Mouse (Mus musculus) MEL (cell line): ENCODE results near the gene Rnpep. TPM values are rescaled to one million over a fixed set of nuclear protein-coding genes. Genes with fewer than 3 reads are reported as not detected.

ENCODE experiments used
- DNase-seq: peaks from one replicate; pipeline ENCODE4 v3.0.0; 2011; ENCODE audit warnings: low read depth, low spot score
- H3K27ac ChIP-seq: 2 replicates; pipeline ENCODE4 v1.5.1; 2012; ENCODE audit warnings: low read depth, mild to moderate bottlenecking, control low read depth, low read length, moderate library complexity; ENCODE audit not compliant: control insufficient read depth
- H3K27me3 ChIP-seq, 2 experiments: fragments of 150-350 bp in 1 of 2; sonication (generic) in 1 of 2; 2 replicates each; pipeline ENCODE4 v1.6.1; 2012; ENCODE audit warnings: low read length in 2 of 2, mild to moderate bottlenecking in 2 of 2, improper control_type of control experiment in 1 of 2, moderate library complexity in 1 of 2; ENCODE audit not compliant: insufficient read depth in 2 of 2, control insufficient read depth in 1 of 2
- H3K36me3 ChIP-seq, 2 experiments: 2 replicates each; pipeline ENCODE4 v1.6.1; 2012 to 2014; ENCODE audit warnings: low read length in 2 of 2, improper control_type of control experiment in 1 of 2, inconsistent platforms in 1 of 2, mild to moderate bottlenecking in 1 of 2; ENCODE audit not compliant: insufficient read depth in 2 of 2, control insufficient read depth in 1 of 2
- H3K4me1 ChIP-seq, 2 experiments: fragments of 150-350 bp in 1 of 2; sonication (generic) in 1 of 2; 2 replicates each; pipeline ENCODE4 v1.6.1; 2012; ENCODE audit warnings: low read length in 2 of 2, improper control_type of control experiment in 1 of 2, mild to moderate bottlenecking in 1 of 2; ENCODE audit not compliant: insufficient read depth in 2 of 2, control insufficient read depth in 1 of 2
- H3K4me3 ChIP-seq, 2 experiments: fragments of 150-350 bp in 1 of 2; sonication (generic) in 1 of 2; 2 replicates each; pipeline ENCODE4 v1.5.1; 2012; ENCODE audit warnings: low read depth in 2 of 2, low read length in 2 of 2, mild to moderate bottlenecking in 2 of 2, moderate library complexity in 2 of 2, control low read depth in 1 of 2, improper control_type of control experiment in 1 of 2; ENCODE audit not compliant: control insufficient read depth in 1 of 2, insufficient read depth in 1 of 2
- H3K79me2 ChIP-seq: 2 replicates; pipeline ENCODE4 v1.6.1; 2012; ENCODE audit warnings: mild to moderate bottlenecking, low read length, moderate library complexity; ENCODE audit not compliant: control insufficient read depth, poor library complexity, insufficient read depth
- H3K9ac ChIP-seq: 2 replicates; pipeline ENCODE4 v1.6.1; 2012; ENCODE audit warnings: low read depth, mild to moderate bottlenecking, control low read depth, low read length, moderate library complexity; ENCODE audit not compliant: control insufficient read depth, poor library complexity, severe bottlenecking
- H3K9me3 ChIP-seq: fragments of 150-350 bp; sonication (generic); replicated peaks from 2 replicates; pipeline ENCODE4 v1.6.1; 2012; ENCODE audit warnings: mild to moderate bottlenecking, low read length, improper control_type of control experiment, moderate library complexity; ENCODE audit not compliant: insufficient read depth
- CHD1 ChIP-seq: IDR thresholded peaks from 2 replicates; pipeline ENCODE4 v1.6.1; 2012; ENCODE audit warnings: low read depth, mild to moderate bottlenecking, inconsistent platforms, low read length, improper control_type of control experiment
- CTCF ChIP-seq, 3 experiments: IDR thresholded peaks in 2 of 3; conservative IDR thresholded peaks in 1 of 3; 2 replicates each; pipeline ENCODE4 v1.5.1; 2011 to 2012; ENCODE audit warnings: low read length in 3 of 3, low read depth in 2 of 3, mild to moderate bottlenecking in 2 of 3, improper control_type of control experiment in 1 of 3, inconsistent platforms in 1 of 3, mixed read lengths in 1 of 3, moderate library complexity in 1 of 3; ENCODE audit not compliant: control insufficient read depth in 1 of 3, insufficient read depth in 1 of 3, poor library complexity in 1 of 3, severe bottlenecking in 1 of 3
- ELF1 ChIP-seq: IDR thresholded peaks from 2 replicates; pipeline ENCODE4 v1.6.1; 2014; ENCODE audit warnings: low read depth, mild to moderate bottlenecking, inconsistent platforms, low read length, improper control_type of control experiment, moderate library complexity
- EP300 ChIP-seq, 2 experiments: IDR thresholded peaks; 2 replicates each; pipeline ENCODE4 v1.6.1; 2011; ENCODE audit warnings: improper control_type of control experiment in 2 of 2, low read length in 2 of 2, low read depth in 1 of 2, mild to moderate bottlenecking in 1 of 2
- ETS1 ChIP-seq: IDR thresholded peaks from 2 replicates; pipeline ENCODE4 v1.6.1; 2012; ENCODE audit warnings: low read depth, mild to moderate bottlenecking, inconsistent platforms, low read length, improper control_type of control experiment, moderate library complexity
- GABPA ChIP-seq: IDR thresholded peaks from 2 replicates; pipeline ENCODE4 v1.6.1; 2012; ENCODE audit warnings: low read depth, mild to moderate bottlenecking, inconsistent platforms, low read length, improper control_type of control experiment, moderate library complexity
- GATA1 ChIP-seq: IDR thresholded peaks from 2 replicates; pipeline ENCODE4 v1.6.1; 2011; ENCODE audit warnings: low read depth, low read length, improper control_type of control experiment
- KAT2A ChIP-seq: conservative IDR thresholded peaks from 2 replicates; pipeline ENCODE4 v1.6.1; 2012; ENCODE audit warnings: low read depth, low read length, improper control_type of control experiment, inconsistent platforms
- MAFK ChIP-seq: IDR thresholded peaks from 2 replicates; pipeline ENCODE4 v1.6.1; 2011; ENCODE audit warnings: low read depth, mild to moderate bottlenecking, low read length, improper control_type of control experiment, borderline replicate concordance
- MAX ChIP-seq: IDR thresholded peaks from 2 replicates; pipeline ENCODE4 v1.6.1; 2011; ENCODE audit warnings: low read length, improper control_type of control experiment
- MAZ ChIP-seq: IDR thresholded peaks from 2 replicates; pipeline ENCODE4 v1.6.1; 2012; ENCODE audit warnings: low read depth, mild to moderate bottlenecking, inconsistent platforms, low read length, improper control_type of control experiment
- MYB ChIP-seq: IDR thresholded peaks from 2 replicates; pipeline ENCODE4 v1.6.1; 2011; ENCODE audit warnings: mild to moderate bottlenecking, low read depth, low read length, improper control_type of control experiment
- MYC ChIP-seq: IDR thresholded peaks from 2 replicates; pipeline ENCODE4 v1.6.1; 2011; ENCODE audit warnings: low read depth, mild to moderate bottlenecking, low read length, improper control_type of control experiment, moderate library complexity
- NRF1 ChIP-seq: IDR thresholded peaks from 2 replicates; pipeline ENCODE4 v1.6.1; 2014; ENCODE audit warnings: low read depth, mild to moderate bottlenecking, inconsistent platforms, low read length, improper control_type of control experiment, moderate library complexity; ENCODE audit not compliant: poor library complexity, insufficient read depth, severe bottlenecking
- RAD21 ChIP-seq: IDR thresholded peaks from 2 replicates; pipeline ENCODE4 v1.6.1; 2011; ENCODE audit warnings: mild to moderate bottlenecking, low read depth, low read length, improper control_type of control experiment
- RCOR1 ChIP-seq: IDR thresholded peaks from 2 replicates; pipeline ENCODE4 v1.6.1; 2012; ENCODE audit warnings: low read depth, mild to moderate bottlenecking, inconsistent platforms, low read length, improper control_type of control experiment
- SIN3A ChIP-seq: IDR thresholded peaks from 2 replicates; pipeline ENCODE4 v1.6.1; 2012; ENCODE audit warnings: low read length, improper control_type of control experiment, inconsistent platforms
- SMC3 ChIP-seq: IDR thresholded peaks from 2 replicates; pipeline ENCODE4 v1.6.1; 2011; ENCODE audit warnings: low read depth, low read length, improper control_type of control experiment
- TBP ChIP-seq: IDR thresholded peaks from 2 replicates; pipeline ENCODE4 v1.8.0; 2011; ENCODE audit warnings: low read depth, low read length, improper control_type of control experiment
- TCF12 ChIP-seq: IDR thresholded peaks from 2 replicates; pipeline ENCODE4 v1.6.1; 2014; ENCODE audit warnings: low read depth, mild to moderate bottlenecking, inconsistent platforms, low read length, improper control_type of control experiment, moderate library complexity
- USF1 ChIP-seq: IDR thresholded peaks from 2 replicates; pipeline ENCODE4 v1.6.1; 2014; ENCODE audit warnings: low read depth, mild to moderate bottlenecking, inconsistent platforms, low read length, improper control_type of control experiment, moderate library complexity
- ZMIZ1 ChIP-seq: IDR thresholded peaks from 2 replicates; pipeline ENCODE4 v1.6.1; 2012; ENCODE audit warnings: low read depth, mild to moderate bottlenecking, inconsistent platforms, low read length, improper control_type of control experiment, moderate library complexity
- polyA plus RNA-seq, 2 experiments: library from polyadenylated mRNA; stranded (reverse) in 1 of 2; unstranded in 1 of 2; fragments of >175 nt in 1 of 2; fragments of >200 nt in 1 of 2; gene quantifications; 2 replicates each; pipeline versions ENCODE4 v1.2.1 to v1.2.4; 2012; ENCODE audit warnings: low replicate concordance in 2 of 2, low read depth in 1 of 2; ENCODE audit not compliant: insufficient read length in 2 of 2, insufficient read depth in 1 of 2, missing spikeins in 1 of 2
- total RNA-seq: library from RNA; depleted of rRNA; stranded (reverse); fragments of 300-350 nt; gene quantifications from 2 replicates; pipeline ENCODE4 v1.2.3, GENCODE M21; 2012

Gene Rnpep
- total and polyA plus RNA-seq, 3 experiments, result 6.5 to 17.4 TPM; not detected in 1

GRCm38 (mm10) chr1:135271371-135271770 lies 12.5 kb downstream of the Rnpep start:
- TF ChIP-seq NRF1 (no peak), TCF12 (no peak), ELF1 (no peak), KAT2A (no peak), TBP (no peak), RAD21 (no peak)
- Histone ChIP-seq H3K9me3 (no peaks in the 10 kb centered on the region), H3K27ac (no peak overlapping the region), H3K27me3 (no peaks in the 10 kb centered on the region), H3K36me3 (no peaks in the 10 kb centered on the region), H3K9ac (no peak overlapping the region), H3K4me1 (no peaks in the 10 kb centered on the region), H3K4me3 (no peak overlapping the region), H3K79me2 (no peaks in the 10 kb centered on the region)
- no peak for DNase-seq

GRCm38 (mm10) chr1:135267663-135268446 lies 16.0 kb downstream of the Rnpep start:
- no peaks in the 10 kb centered on the region for H3K9me3 ChIP-seq
- H3K79me2 ChIP-seq, result no peaks in the 10 kb centered on the region
- H3K36me3 ChIP-seq, result peaks cover 0 to 2% of the 10 kb centered on the region in 2 experiments; a peak in 1 of 4 replicates
- DNase-seq, result peak; percentile 41
- no peak overlapping the region for H3K9ac ChIP-seq
- H3K4me3 ChIP-seq, result no peak overlapping the region
- no peak for TF ChIP-seq CHD1
- TF ChIP-seq KAT2A, result no peak
- no peak for TF ChIP-seq EP300 (IDR thresholded peaks at IDR 0.05; ENCODE audit: low read depth in 1 of 2, low read length in 2 of 2)
- TF ChIP-seq RAD21, result peak; percentile 31
- no peak for TF ChIP-seq GABPA
- TF ChIP-seq USF1, result no peak
- TF ChIP-seq MAX, result no peak
- TF ChIP-seq RCOR1, result no peak
- TF ChIP-seq MYB, result no peak
- TF ChIP-seq ETS1, result no peak
- TF ChIP-seq ZMIZ1, result no peak
- TF ChIP-seq MAZ, result no peak
- no peak for TF ChIP-seq MYC
- no peak for TF ChIP-seq MAFK
- no peak for TF ChIP-seq SIN3A
- TF ChIP-seq TBP, result no peak
- peak; percentile 15; the same call in 1 of the 2 replicates for TF ChIP-seq SMC3
- peak in 2 of 3 experiments; percentile 39 to 40; a peak in 4 of 6 replicates for TF ChIP-seq CTCF (IDR thresholded peaks at IDR 0.05 in 2 of 3, conservative IDR thresholded peaks at IDR 0.05 in 1 of 3; ENCODE audit: control insufficient read depth in 1 of 3, insufficient read depth in 1 of 3, low read depth in 2 of 3, low read length in 3 of 3, poor library complexity in 1 of 3, severe bottlenecking in 1 of 3)
- no peak for TF ChIP-seq TCF12
- TF ChIP-seq GATA1, result no peak
- H3K27ac ChIP-seq, result no peak overlapping the region
- H3K27me3 ChIP-seq, result no peaks in the 10 kb centered on the region
- H3K4me1 ChIP-seq, result no peaks in the 10 kb centered on the region
